Mouse (Mus musculus): ENCODE data around the gene Pot1a.

GRCm38 (mm10) chr6:25726560-25726959 is 82.5 kb downstream of the Pot1a start:
- TF ChIP-seq POLR2A (IDR thresholded peaks at IDR 0.05; ENCODE audit: low read depth, low read length): no peak
- TF ChIP-seq CTCF (conservative IDR thresholded peaks at IDR 0.05 in 1 of 2, IDR thresholded peaks at IDR 0.05 in 1 of 2; ENCODE audit: low read depth in 2 of 2, low read length in 2 of 2): no peak
- no peak for TF ChIP-seq MAX (IDR thresholded peaks at IDR 0.05; ENCODE audit: low read length)
- TF ChIP-seq GABPA (IDR thresholded peaks at IDR 0.05; ENCODE audit: insufficient replicate concordance, low read depth, low read length): no peak
- TF ChIP-seq EP300 (IDR thresholded peaks at IDR 0.05; ENCODE audit: low read length): no peak
- TF ChIP-seq HCFC1 (IDR thresholded peaks at IDR 0.05; ENCODE audit: low read depth, low read length): no peak
- no peak for TF ChIP-seq USF1 (IDR thresholded peaks at IDR 0.05; ENCODE audit: low read depth, low read length)
- no peak for TF ChIP-seq RAD21 (IDR thresholded peaks at IDR 0.05; ENCODE audit: low read depth, low read length)
